Mouse (Mus musculus) cerebellum, adult 2 months (tissue): ENCODE results near the gene Bpifa1. TPM values are rescaled to one million over a fixed set of nuclear protein-coding genes. Genes with fewer than 3 reads are reported as not detected.
"Not testable (repeated sequence)": the region's sequence is repeated elsewhere in the genome, so short reads cannot be mapped to it uniquely, and the experiment has no call there.

Experiments used
- DNase-seq, 2 experiments: peaks; one replicate each; pipeline ENCODE4 v3.0.0; 2021
- H3K27ac ChIP-seq: fragments of 200-500 bp; 2 replicates; pipeline ENCODE4 v1.5.1; 2012; ENCODE audit warnings: low read length, control low read depth, inconsistent platforms; ENCODE audit not compliant: insufficient read depth
- H3K27me3 ChIP-seq: fragments of 200-500 bp; 2 replicates; pipeline ENCODE4 v1.6.1; 2012; ENCODE audit warnings: inconsistent platforms, mild to moderate bottlenecking, low read length, moderate library complexity; ENCODE audit not compliant: control insufficient read depth, insufficient read depth
- H3K4me1 ChIP-seq: fragments of 200-500 bp; 2 replicates; pipeline ENCODE4 v1.6.1; 2011; ENCODE audit warnings: low read length; ENCODE audit not compliant: control insufficient read depth, insufficient read depth
- H3K4me3 ChIP-seq: fragments of 200-500 bp; replicated peaks from 2 replicates; pipeline ENCODE3; 2011; ENCODE audit warnings: mild to moderate bottlenecking, low read depth, low read length, control low read depth; ENCODE audit not compliant: insufficient read depth
- CTCF ChIP-seq: fragments of 200-500 bp; IDR thresholded peaks from 2 replicates; pipeline ENCODE4 v1.5.1; 2011; ENCODE audit warnings: low read depth, mild to moderate bottlenecking, control low read depth, low read length, moderate library complexity, borderline replicate concordance; ENCODE audit not compliant: insufficient read depth
- POLR2A ChIP-seq: fragments of 200-500 bp; IDR thresholded peaks from 2 replicates; pipeline ENCODE4 v1.6.1; 2011; ENCODE audit warnings: low read length, control low read depth, borderline replicate concordance; ENCODE audit not compliant: insufficient read depth
- whole genome bisulfite sequencing: fragments of 180-500 bp; shearing (Covaris S2); methylation state at CpG from one replicate; pipeline ENCODE4 v1.1.7; 2018; 5-methylcytosine and 5-hydroxymethylcytosine counted together
- polyA plus RNA-seq: library from polyadenylated mRNA; depleted of rRNA; stranded (reverse); fragments of >200 nt; gene quantifications from 2 replicates; pipeline ENCODE4 v1.2.3, GENCODE M21; 2012

Bpifa1 gene
- polyA plus RNA-seq, 1 experiment, result not detected

DNA sequence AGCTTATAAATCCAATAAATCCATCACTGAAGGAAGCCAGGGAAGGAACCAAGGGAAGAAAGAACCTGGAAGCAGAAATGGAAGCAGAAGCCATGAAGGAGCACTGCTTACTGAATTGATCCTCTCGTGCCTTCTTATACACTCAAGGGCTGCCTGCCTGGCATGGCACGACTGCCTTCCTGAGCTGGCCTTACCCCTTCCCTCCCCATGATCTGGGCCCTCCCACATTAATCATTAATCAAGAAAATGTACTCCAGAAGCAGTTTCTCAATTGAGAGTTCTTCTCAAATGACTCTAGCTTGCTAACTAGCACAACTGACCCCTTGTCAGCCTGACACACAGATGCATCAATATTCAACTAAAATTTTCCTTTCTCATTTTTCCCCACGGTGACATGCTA is 26.5 kb downstream of the Bpifa1 start:
- Histone ChIP-seq H3K4me1 (no peaks in the 10 kb centered on the region), H3K27ac (no peak overlapping the region), H3K4me3 (no peak overlapping the region), H3K27me3 (no peaks in the 10 kb centered on the region; the same call in 1 of the 2 replicates)
- WGBS, result 61% methylated on average over 3 of the region's 3 CpGs
- TF ChIP-seq CTCF (no peak), POLR2A (no peak)
- DNase-seq, result no peak

DNA sequence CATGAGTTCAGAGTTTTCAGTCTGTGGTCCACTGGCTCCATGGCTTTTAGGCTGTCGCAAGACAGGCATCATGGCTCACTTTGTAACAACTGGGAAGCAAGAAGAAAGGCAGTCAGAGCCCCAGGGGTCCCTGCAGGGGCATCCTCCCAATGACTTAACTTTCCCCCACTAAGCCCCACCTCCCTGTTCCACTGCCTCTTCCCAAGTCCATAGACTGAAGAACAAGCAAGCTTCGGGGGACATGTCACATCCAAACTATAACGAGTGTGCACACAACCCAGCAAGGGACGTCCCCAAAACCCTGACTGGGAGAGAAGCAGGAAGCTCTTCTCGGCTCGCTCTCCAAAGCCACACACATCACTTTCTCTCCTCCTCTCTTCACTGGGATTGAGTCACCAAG is 28.9 kb downstream of the Bpifa1 start:
- DNase-seq, result no peak
- no peak overlapping the region for H3K4me3 ChIP-seq
- TF ChIP-seq CTCF (no peak), POLR2A (no peak)
- 68% methylated on average over 6 of the region's 6 CpGs for WGBS
- H3K27ac ChIP-seq, result no peak overlapping the region
- no peaks in the 10 kb centered on the region for H3K4me1 ChIP-seq
- no peaks in the 10 kb centered on the region; the same call in 1 of the 2 replicates for H3K27me3 ChIP-seq

DNA sequence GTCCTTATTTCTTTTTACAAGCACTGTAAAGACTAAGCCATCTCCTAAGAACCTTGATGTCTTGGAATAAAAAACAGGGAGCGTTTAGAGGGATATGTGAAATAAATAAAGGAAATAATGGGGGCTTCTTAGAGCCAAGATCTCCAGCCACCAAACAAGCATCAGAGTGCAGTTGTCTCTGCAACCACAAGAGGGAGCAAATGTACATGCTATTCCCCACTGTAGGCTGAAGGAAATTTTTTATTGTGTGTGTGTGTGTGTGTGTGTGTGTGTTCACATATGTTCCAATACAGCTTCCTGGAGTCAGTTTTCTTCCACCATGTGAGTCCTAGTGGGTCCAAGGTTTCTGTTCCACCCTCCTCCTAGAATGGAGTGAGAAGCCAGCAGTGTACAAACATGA is 30.6 kb downstream of the Bpifa1 start:
- 52% methylated on average over 1 of the region's 1 CpGs for WGBS
- DNase-seq, result no peak
- no peak overlapping the region for H3K27ac ChIP-seq
- H3K4me1 ChIP-seq, result no peaks in the 10 kb centered on the region
- TF ChIP-seq POLR2A (no peak), CTCF (peak; percentile 19; the same call in 1 of the 2 replicates)
- no peaks in the 10 kb centered on the region; the same call in 1 of the 2 replicates for H3K27me3 ChIP-seq
- H3K4me3 ChIP-seq, result no peak overlapping the region

DNA sequence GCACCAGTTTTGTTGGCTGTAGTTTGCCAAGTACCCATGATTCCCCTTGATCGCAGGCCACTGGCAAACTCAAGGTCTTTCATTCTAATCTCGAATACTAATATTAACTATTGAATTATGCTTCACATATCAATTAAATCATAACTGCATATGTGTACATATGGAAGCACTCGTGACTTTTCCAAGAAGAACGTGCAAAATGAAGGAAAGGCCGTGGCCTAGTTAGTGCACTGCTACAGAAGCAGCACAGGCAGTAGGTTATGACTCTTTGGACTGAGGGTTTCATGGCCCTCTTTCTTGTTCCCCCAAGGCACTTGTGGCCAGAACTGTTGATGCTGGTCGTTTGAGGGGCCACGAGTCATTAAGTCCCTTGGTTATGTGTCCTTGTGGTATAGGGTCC is 39.2 kb downstream of the Bpifa1 start:
- WGBS, result 82% methylated on average over 7 of the region's 7 CpGs
- H3K27me3 ChIP-seq, H3K27ac ChIP-seq, H3K4me3 ChIP-seq, H3K4me1 ChIP-seq, DNase-seq: not testable (repeated sequence)

DNA sequence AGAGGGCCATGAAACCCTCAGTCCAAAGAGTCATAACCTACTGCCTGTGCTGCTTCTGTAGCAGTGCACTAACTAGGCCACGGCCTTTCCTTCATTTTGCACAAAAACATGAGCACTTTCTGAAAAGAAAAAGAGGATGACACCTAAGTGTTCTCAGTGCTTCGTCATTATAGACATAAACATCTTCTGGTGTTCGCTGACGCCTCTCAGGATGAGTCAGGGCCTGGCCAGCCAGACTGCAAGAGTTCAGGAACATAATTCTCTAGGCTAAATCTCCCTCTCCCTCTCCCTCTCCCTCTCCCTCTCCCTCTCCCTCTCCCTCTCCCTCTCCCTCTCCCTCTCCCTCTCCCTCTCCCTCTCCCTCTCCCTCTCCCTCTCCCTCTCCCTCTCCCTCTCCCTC is 40.4 kb downstream of the Bpifa1 start:
- WGBS, result 83% methylated on average over 4 of the region's 4 CpGs

DNA sequence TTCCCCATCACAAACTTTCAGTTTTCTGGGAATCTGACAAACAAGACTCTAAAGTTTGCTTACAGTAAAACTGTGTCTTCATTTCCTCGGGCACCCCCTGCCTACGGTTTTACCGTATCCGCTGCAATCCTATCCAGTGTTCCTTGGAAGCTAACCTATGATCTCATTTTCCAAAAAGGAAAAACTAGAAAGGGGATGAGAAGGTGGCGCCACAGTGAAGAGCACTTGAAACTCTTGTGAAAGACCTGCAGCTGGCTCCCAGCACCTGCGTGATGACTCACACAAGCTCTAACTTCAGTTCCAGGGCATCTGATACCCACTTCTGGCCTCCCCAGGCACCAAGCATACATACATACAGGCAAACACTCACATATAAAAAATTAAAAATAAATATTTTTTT is 42.6 kb downstream of the Bpifa1 start:
- 95% methylated on average over 6 of the region's 6 CpGs for WGBS
- no peak for DNase-seq
- Histone ChIP-seq H3K4me3 (no peak overlapping the region), H3K27ac (no peak overlapping the region), H3K27me3 (no peaks in the 10 kb centered on the region), H3K4me1 (no peaks in the 10 kb centered on the region)
- no peak for TF ChIP-seq POLR2A
- no peak for TF ChIP-seq CTCF

More for the DNA sequence above, 40.4 kb downstream of the Bpifa1 start:
- not testable (repeated sequence) for H3K27ac ChIP-seq, DNase-seq, H3K4me3 ChIP-seq, H3K4me1 ChIP-seq, H3K27me3 ChIP-seq

DNA sequence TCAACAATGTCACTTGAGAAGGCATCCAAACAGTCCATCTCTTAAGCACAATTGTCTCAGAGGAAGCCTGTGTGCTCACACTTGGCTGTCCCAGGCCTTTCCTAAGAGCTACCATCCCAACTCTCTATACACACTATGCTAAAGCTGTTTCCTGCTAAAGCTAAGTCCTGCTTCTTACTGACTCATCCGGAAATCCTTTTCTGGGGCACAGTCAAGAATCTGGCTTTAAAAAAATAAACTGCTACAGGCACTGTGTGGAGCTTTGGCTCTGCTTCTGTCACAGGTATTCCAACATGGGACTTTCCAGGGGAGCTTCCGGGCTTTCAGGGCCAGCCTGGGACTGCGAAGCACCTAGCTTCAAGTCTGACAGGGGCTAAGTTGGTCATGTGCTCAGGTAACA is 43.1 kb downstream of the Bpifa1 start:
- no peak for DNase-seq
- H3K4me1 ChIP-seq, result no peaks in the 10 kb centered on the region
- H3K4me3 ChIP-seq, result no peak overlapping the region
- no peak for TF ChIP-seq POLR2A
- TF ChIP-seq CTCF, result no peak
- no peak overlapping the region for H3K27ac ChIP-seq
- no peaks in the 10 kb centered on the region for H3K27me3 ChIP-seq
- 83% methylated on average over 3 of the region's 3 CpGs for WGBS

DNA sequence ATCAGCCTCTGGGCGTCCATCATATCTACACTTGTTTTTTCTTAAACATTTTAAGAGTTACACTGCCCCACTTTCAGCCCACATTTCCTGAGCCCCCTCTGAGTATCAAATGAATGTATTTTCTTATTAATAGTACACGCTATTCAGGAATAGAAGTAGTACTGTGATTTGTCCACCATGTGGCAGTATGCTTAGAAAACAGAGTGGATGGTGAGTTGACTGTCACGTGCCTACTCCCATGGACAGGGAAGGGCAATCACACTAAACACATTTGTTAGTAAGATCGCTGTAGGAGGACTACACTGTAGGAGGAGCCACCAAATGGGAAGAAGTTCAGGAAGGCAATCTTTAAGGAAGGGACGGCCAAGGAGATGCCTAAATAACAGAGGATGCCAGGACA is 44.8 kb downstream of the Bpifa1 start:
- TF ChIP-seq POLR2A (no peak), CTCF (no peak)
- Histone ChIP-seq H3K27ac (no peak overlapping the region), H3K4me3 (no peak overlapping the region), H3K4me1 (no peaks in the 10 kb centered on the region), H3K27me3 (no peaks in the 10 kb centered on the region)
- no peak for DNase-seq
- WGBS, result 47% methylated on average over 5 of the region's 5 CpGs
